9 mouse cellular contexts compared by ENCODE assay signal in genomic region chr14:34936192-34936770, GRCm38 (mm10).
DNase-seq lines count a peak whose midpoint lies in the region; ATAC-seq lines count a peak whose summit lies in the region.
"Had no signal": no experiment of that assay in that cellular context is flagged by ENCODE, and none has a peak within 500 bp of the region (broad histone marks: within the 10 kb centered on the region; RNA-seq: fewer than 3 reads in every experiment).

No protein-coding gene starts in this region.

- H3K27me3 ChIP-seq in midbrain, embryonic 13.5 days = no peaks in the 10 kb centered on the region
- no peaks in the 10 kb centered on the region for H3K27me3 ChIP-seq in midbrain, embryonic 10.5 days (ENCODE audit: low read depth, poor library complexity, severe bottlenecking)
- H3K27me3 ChIP-seq in neural tube, embryonic 12.5 days (replicated peaks) = no peaks in the 10 kb centered on the region

- H3K36me3 ChIP-seq in midbrain, embryonic 13.5 days = no peaks in the 10 kb centered on the region
- no peaks in the 10 kb centered on the region for H3K36me3 ChIP-seq in midbrain, embryonic 10.5 days
- no peaks in the 10 kb centered on the region for H3K36me3 ChIP-seq in neural tube, embryonic 12.5 days

- H3K4me3 ChIP-seq in midbrain, embryonic 13.5 days (replicated peaks) = no peak overlapping the region
- no peak overlapping the region for H3K4me3 ChIP-seq in midbrain, embryonic 10.5 days
- no peak overlapping the region for H3K4me3 ChIP-seq in neural tube, embryonic 12.5 days

- WGBS in midbrain, embryonic 13.5 days = 61% methylated on average over 13 of the region's 13 CpGs
- 74% methylated on average over 13 of the region's 13 CpGs for WGBS in midbrain, embryonic 10.5 days
- 29% methylated on average over 13 of the region's 13 CpGs for WGBS in neural tube, embryonic 12.5 days

- H3K27ac ChIP-seq in midbrain, embryonic 13.5 days = peak overlapping the region; percentile 19; the same call in 1 of the 2 replicates
- H3K27ac ChIP-seq in midbrain, embryonic 10.5 days (replicated peaks) = no peak overlapping the region
- H3K27ac ChIP-seq in neural tube, embryonic 12.5 days = no peak overlapping the region

- no peaks in the 10 kb centered on the region for H3K9me3 ChIP-seq in midbrain, embryonic 13.5 days
- H3K9me3 ChIP-seq in midbrain, embryonic 10.5 days (replicated peaks) = no peaks in the 10 kb centered on the region
- no peaks in the 10 kb centered on the region for H3K9me3 ChIP-seq in neural tube, embryonic 12.5 days

- no peak overlapping the region for H3K4me2 ChIP-seq in midbrain, embryonic 13.5 days (replicated peaks)
- H3K4me2 ChIP-seq in neural tube, embryonic 12.5 days (replicated peaks) = peak overlapping the region; percentile 46
- H3K4me2 ChIP-seq: lung, embryonic 14.5 days had no signal

- peaks cover 33% of the 10 kb centered on the region for H3K4me1 ChIP-seq in midbrain, embryonic 13.5 days (replicated peaks)
- H3K4me1 ChIP-seq in midbrain, embryonic 10.5 days = 0 out of 2 replicates have a peak, but pooled peaks cover 3% of the 10 kb centered on the region
- peaks cover 16% of the 10 kb centered on the region for H3K4me1 ChIP-seq in neural tube, embryonic 12.5 days

- peak; percentile 21 to 30 for DNase-seq in cerebellum, postnatal 36 days
- no peak for DNase-seq in cerebellum, adult 9-10 months
- no peak for DNase-seq in midbrain, embryonic 10.5 days (ENCODE audit: low spot score)
- peak; percentile 31 for DNase-seq in kidney, postnatal 10 days
- no peak for DNase-seq in thymus, postnatal 0 days (ENCODE audit: low spot score)
- DNase-seq in retina, embryonic 14.5 days (ENCODE audit: low spot score) = no peak
- DNase-seq: lung, embryonic 14.5 days had no signal

- no peak overlapping the region for H3K9ac ChIP-seq in midbrain, embryonic 13.5 days (replicated peaks)
- H3K9ac ChIP-seq in neural tube, embryonic 12.5 days = no peak overlapping the region
- H3K9ac ChIP-seq: lung, embryonic 14.5 days had no signal

- peak; percentile 7; the same call in 1 of the 2 replicates for ATAC-seq in midbrain, embryonic 13.5 days
- ATAC-seq in neural tube, embryonic 12.5 days (ENCODE audit: low FRiP score, low read depth) = peak; percentile 65

Comparison
In these comparisons a context has a peak if more than half of its experiments do, and no peak if none do; other contexts are left out.
1. DNase-seq: peak in cerebellum, postnatal 36 days (2 of 2) and kidney, postnatal 10 days (single experiment); none in cerebellum, adult 9-10 months (single experiment), midbrain, embryonic 10.5 days (single experiment), thymus, postnatal 0 days (single experiment) and retina, embryonic 14.5 days (single experiment).